Mouse (Mus musculus): Measurements from ENCODE around the gene Uchl4.
"Not testable (repeated sequence)": the region's sequence is repeated elsewhere in the genome, so short reads cannot be mapped to it uniquely, and the experiment has no call there.

Uchl4 gene

GRCm38 (mm10) chr9:64234768-64235435 lies at the start of gene Uchl4:
Uchl4 (plus strand) TSS chr9:64235201.
- no peak for DNase-seq (ENCODE audit: low read depth in 1 of 2, low spot score in 2 of 2)

DNA sequence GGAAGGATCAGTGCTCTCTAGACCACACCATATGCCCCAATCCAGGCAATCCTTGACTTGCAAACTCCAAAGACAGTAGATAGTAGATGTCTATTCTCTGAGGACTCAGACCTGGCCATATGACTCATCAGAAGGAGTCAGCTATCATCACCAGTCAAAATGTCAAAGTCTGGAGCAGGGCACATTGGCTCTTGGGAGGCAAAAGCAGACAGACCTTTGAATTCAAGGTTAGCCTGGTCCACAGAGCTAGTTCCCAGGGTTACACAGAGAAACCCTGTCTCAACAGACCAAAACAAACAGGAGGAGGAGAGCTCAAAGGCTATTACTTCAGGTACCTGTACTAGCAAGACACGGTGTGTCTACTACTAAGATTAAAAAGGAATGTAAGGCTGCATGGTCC lies 41.1 kb upstream of the Uchl4 start:
- DNase-seq (ENCODE audit: low read depth in 1 of 2, low spot score in 2 of 2): no peak

DNA sequence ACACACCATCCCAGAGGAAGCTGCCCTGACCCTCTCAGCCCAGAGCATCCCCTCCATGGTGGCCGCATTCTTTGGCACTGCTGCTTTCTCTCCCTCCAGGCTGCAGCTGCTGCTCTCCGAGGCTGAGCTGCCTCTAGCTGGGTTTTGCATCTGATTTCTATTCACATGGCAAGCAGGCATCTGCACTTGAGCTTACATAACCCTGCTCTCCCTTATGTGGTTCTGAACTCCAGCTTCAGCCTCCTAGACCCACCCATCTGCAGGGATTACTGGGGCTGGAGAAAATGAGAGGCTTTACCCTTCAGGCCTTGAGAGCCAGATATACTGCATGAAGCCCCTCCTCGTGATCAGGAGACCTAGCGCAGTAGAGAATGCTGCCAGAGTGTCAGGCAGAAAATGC lies 39.4 kb upstream of the Uchl4 start:
- no peak for DNase-seq (ENCODE audit: low read depth in 1 of 2, low spot score in 2 of 2)

DNA sequence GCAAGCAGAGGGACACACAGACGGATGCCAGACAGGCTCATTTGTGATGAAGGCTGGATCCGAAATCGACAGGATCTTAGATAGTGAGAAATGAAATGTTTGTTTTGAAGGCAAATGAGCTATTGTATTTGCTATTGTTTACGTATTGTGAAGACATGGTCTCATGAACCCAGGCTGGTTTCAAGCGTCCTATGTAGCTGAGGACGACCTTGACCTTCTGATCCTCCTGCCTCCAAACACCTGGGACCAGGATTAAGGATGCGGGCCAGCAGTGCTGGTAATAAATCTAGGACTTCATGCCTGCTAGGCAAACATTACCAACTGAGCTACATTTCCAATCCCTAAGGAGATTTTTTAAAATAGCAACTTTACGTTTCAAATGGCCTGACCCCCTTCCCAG lies 37.5 kb upstream of the Uchl4 start:
- DNase-seq (ENCODE audit: low read depth in 1 of 2, low spot score in 2 of 2): no peak

DNA sequence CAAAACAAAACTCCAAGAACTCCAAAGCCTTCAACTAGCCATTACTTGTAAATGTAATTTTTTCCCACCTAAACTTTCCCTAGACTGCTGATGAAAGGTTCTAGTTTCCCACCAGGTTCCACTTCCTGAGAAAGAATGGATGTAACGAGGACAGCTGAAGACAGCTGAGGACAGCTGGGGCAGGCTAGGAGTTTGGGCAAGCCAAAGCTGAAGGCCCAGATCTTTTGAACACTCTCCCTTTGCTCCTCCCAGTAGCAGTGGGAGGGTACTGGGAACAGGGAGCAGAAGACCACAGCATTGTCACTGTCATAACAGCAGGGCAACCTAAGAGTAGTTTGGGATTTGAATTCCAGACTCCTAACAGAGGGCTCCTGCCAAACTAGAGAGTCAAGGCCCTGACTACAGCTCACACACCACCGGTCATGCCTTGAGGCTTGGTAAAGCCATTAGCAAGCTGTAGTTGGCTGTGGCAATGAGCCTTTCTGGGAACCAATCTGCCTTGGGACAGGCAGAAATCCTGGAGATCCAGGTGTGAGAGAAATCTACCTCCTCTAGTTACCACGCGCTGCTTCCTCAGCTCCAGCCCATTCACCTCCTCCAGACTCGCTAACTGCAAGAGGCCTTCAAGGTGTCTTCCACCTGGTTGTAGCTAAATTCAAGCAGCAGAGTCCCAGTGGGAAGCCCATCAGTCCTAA lies 36.8 kb upstream of the Uchl4 start:
- DNase-seq (ENCODE audit: low read depth in 1 of 2, low spot score in 2 of 2): no peak

- not testable (repeated sequence) for DNase-seq (ENCODE audit: low read depth in 1 of 2, low spot score in 2 of 2)
Measured at GRCm38 (mm10) chr9:64198763-64199418, 36.1 kb upstream of the Uchl4 start.

DNA sequence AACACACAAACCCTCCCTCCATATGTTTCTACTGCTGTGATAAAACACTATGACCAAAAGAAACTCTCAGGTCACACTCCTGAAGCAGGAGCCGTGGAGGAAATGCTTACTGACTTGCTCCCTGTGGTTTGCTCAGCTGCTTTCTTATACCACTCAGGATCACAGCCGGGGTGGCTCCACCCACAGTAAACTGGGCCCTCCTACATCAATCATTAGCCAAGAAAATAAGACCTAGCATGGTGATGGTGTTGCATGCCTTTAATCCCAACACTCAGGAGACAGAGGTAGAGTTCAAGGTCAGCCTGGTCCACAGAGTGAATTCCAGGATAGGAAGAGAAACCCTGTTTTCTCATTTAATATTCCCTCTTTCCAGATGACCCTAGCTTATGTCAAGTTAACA lies 35.1 kb upstream of the Uchl4 start:
- no peak for DNase-seq (ENCODE audit: low read depth in 1 of 2, low spot score in 2 of 2)

- DNase-seq (ENCODE audit: low read depth in 1 of 2, low spot score in 2 of 2): no peak
Measured at GRCm38 (mm10) chr9:64202331-64202730, 32.7 kb upstream of the Uchl4 start.

GRCm38 (mm10) chr9:64202866-64203265 lies 32.1 kb upstream of the Uchl4 start:
- DNase-seq (ENCODE audit: low read depth in 1 of 2, low spot score in 2 of 2): no peak

DNA sequence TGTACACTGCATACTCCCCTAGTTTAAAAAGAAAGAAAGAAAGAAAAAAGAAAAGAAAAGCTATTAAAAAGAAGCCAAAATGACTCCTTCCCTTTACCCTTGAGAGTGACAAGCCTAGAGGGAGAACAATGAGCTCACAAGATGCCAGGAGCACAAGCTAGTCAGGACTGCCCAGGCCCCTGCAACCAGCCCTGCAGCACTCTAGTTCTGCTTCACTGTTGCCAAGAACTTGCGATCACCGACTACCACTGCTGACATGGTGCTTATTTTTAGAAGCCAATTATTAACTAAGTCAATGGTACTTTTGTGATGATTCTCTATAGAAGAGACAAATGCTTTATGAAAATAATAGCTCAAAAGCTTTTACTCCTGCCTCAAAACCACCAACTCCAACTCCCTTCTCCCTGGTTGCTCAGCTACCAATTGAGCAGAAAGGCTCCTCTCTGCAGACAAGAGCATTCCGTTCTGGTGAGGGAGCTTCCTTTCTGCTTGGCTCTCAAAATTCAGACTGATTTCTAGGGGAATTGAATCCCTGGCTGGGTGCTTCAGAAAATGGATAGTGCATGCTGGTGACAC lies 27.4 kb upstream of the Uchl4 start:
- no peak for DNase-seq (ENCODE audit: low read depth in 1 of 2, low spot score in 2 of 2)

- DNase-seq (ENCODE audit: low read depth in 1 of 2, low spot score in 2 of 2): no peak
Measured at GRCm38 (mm10) chr9:64214452-64214851, 20.5 kb upstream of the Uchl4 start.

DNA sequence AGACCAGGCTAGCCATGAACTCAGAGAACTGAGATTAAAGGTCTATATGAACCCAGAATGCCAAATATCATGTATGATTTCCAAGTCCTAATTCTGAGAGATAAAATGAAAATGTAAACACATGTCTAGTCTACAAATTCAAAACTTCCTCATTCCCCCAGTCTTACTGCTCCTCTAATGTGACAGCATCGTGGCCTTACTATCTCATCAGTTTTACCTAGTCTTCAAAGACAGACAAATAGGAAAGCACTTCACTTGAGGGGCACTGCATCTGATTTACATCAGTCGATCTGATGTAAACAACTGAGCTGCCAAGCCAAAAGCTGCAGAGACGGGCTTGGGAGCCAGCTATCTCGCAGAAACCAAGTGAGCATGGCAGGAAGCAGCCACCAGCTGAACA lies 18.9 kb upstream of the Uchl4 start:
- DNase-seq (ENCODE audit: low read depth in 1 of 2, low spot score in 2 of 2): no peak

DNA sequence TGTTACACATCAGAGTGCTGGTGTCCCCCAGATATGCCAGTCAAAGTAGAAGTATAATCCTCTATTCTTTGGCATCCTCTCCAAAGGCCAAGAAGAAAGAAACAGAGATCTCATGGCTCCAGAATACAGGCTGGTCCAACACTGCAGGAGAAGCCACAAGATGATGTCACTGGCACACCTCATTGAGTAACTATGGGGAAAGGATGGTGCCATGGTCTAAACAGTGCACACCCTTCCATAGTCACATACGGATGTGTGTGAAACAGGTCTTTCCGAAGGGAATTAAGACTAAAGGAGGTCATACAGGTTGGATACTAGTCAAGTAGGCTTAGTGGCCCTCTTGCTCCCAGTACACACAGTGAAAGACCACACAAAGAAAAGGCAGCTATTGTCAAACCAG lies 18.4 kb upstream of the Uchl4 start:
- no peak for DNase-seq (ENCODE audit: low read depth in 1 of 2, low spot score in 2 of 2)

GRCm38 (mm10) chr9:64217887-64218286 lies 17.1 kb upstream of the Uchl4 start:
- no peak for DNase-seq (ENCODE audit: low read depth in 1 of 2, low spot score in 2 of 2)

GRCm38 (mm10) chr9:64219305-64219704 lies 15.7 kb upstream of the Uchl4 start:
- no peak for DNase-seq (ENCODE audit: low read depth in 1 of 2, low spot score in 2 of 2)

DNA sequence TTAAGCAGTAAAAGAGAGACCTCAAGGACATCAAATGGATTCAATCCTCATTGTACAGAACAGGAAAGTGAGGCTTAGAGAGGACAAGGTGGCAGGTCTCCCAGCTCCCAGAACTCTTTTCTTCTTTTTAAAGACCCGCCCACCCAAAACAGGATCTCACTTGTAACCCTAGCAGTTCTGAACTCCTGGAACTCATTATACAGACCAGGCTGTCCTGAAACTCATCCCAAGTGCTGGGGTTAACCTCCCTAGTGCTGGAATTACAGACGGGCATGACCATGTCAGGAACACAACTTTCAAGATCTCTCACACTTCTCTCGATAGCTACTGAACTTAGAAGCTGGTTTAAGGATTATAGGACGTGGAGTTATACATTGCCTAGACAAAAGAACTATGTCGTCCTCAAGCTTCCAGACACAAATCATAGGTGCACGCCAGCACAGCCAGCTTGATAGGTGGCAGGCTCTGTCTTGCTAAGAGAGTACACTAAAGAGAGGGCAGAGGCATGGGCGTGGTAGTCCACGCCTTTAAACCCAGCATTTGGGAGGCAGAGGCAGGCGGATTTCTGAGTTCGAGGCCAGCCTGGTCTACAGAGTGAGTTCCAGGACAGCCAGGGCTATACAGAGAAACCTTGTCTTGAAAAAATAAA lies 15.1 kb upstream of the Uchl4 start:
- DNase-seq (ENCODE audit: low read depth in 1 of 2, low spot score in 2 of 2): no peak

GRCm38 (mm10) chr9:64220603-64221002 lies 14.4 kb upstream of the Uchl4 start:
- no peak for DNase-seq (ENCODE audit: low read depth in 1 of 2, low spot score in 2 of 2)

- DNase-seq (ENCODE audit: low read depth in 1 of 2, low spot score in 2 of 2): no peak
Measured at GRCm38 (mm10) chr9:64221480-64221879, 13.5 kb upstream of the Uchl4 start.

DNA sequence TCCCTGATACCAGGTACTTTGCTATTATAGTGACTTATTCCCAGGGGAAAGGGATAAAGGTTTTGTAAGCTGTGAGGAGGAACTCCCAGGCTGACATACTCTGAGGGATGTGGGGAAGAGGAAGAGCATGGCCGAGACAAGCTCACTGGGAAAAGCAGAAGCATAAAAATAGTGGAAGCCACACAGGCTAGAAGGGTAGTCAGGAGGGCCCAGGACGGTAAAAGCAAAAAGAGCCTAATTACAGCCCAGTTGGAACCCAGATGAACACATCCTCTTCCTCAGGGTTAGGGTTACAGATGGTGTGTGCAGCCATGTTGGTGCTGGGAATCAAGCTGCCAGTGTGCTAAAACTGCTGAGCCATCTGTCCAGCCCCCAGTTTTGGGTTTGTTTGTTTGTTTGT lies 12.9 kb upstream of the Uchl4 start:
- no peak for DNase-seq (ENCODE audit: low read depth in 1 of 2, low spot score in 2 of 2)

DNA sequence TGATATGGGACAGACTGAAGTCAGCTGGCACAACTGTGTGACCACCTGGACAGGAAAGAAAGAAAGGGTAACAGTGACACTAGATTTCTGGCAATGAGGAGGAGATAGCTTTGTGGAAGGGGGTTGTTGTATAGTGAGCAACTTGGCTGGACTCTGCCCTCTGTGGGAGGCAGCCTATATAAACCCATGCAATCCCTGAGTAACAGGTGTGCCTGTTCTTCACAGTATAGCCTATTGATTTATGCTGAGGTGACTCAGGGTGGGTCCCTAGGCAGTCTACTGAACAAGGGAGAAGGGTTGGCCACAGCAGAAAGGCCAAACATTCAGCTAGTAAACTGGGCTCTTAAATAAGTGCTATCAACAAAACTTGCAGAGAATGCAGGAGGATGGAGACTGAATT lies 9.2 kb upstream of the Uchl4 start:
- DNase-seq (ENCODE audit: low read depth in 1 of 2, low spot score in 2 of 2): no peak

DNA sequence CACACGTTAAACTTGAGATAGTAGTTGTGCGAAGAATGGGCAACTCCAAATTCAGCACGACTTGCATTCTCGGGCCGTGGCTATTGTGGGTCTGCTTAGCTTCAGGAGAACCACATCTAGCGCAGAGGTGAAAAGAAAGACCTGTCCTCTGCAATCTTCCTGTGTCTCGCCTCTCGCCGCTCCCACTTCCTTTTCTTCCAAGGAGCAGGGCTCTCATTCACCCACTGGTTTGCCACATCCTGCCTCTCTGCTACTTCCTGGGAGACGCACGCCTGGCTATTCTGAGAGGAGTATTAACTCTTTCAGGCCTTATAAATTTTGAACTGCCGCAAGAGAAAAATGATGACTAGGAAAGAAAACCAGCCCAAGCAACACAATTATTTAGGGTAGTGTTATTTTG lies 7.3 kb upstream of the Uchl4 start:
- DNase-seq (ENCODE audit: low read depth in 1 of 2, low spot score in 2 of 2): no peak

DNA sequence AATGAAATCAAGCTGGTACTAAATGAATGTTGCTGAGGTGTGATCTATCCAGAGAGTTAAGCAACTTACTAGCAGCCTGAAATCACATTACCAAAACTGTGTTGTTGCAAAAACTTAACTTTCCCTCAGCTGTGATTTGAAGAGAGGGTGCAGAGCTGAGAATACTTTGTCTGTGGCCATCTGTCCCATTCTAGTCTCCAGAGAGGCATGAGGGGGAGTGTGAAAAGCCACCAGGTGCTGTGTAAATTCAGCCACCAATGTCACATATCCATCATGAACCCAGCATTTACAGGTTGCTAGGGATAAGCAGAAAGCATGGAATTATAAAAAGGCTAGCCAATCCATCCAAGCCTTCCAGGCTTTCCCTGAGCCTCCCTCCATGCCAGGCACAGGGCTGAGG lies 6.0 kb upstream of the Uchl4 start:
- no peak for DNase-seq (ENCODE audit: low read depth in 1 of 2, low spot score in 2 of 2)

Data from monocyte, adult 2 months (primary cell).